In the genomic region with DNA sequence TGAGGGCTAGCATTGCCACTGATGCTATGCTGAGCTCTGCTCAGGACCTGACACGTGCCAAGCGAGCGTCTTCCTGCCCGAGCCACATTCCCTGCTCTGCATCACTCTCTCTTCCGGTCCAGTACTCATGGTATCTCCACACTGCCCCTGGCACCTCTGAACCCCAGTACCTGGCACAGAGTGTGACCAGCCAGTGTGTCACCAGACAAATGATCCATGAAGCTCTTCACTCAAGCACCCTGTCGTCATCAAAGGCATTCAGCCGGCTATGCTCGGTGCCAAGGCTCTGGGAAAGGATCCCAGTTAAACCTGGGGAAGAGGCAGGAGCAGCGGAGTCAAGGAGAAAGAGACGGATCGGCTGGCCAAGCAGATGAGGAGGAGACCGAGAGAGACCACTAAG, we compare ENCODE assay signal across 8 mouse cellular contexts. TPM values are rescaled to one million over a fixed set of nuclear protein-coding genes. Genes with fewer than 3 reads are reported as not detected.
A peak's percentile ranks its signal among the peaks of the same experiment; 100 is the strongest.
DNase-seq lines count a peak whose midpoint lies in the region; ATAC-seq lines count a peak whose summit lies in the region.
"Had no signal": no experiment of that assay in that cellular context is flagged by ENCODE, and none has a peak within 500 bp of the region (broad histone marks: within the 10 kb centered on the region; RNA-seq: fewer than 3 reads in every experiment).

No protein-coding gene starts in this region.

- no peaks in the 10 kb centered on the region for H3K9me3 ChIP-seq in midbrain, embryonic 12.5 days
- no peaks in the 10 kb centered on the region for H3K9me3 ChIP-seq in midbrain, embryonic 14.5 days (ENCODE audit: control insufficient read depth, low read length)

- H3K4me1 ChIP-seq in midbrain, embryonic 12.5 days: peaks cover 62% of the 10 kb centered on the region
- peaks cover 39% of the 10 kb centered on the region for H3K4me1 ChIP-seq in midbrain, embryonic 14.5 days (ENCODE audit: control insufficient read depth, insufficient read depth, low read length)

- H3K9ac ChIP-seq in midbrain, embryonic 12.5 days (replicated peaks): no peak overlapping the region
- H3K9ac ChIP-seq in midbrain, embryonic 14.5 days (replicated peaks; ENCODE audit: low read length): no peak overlapping the region

- ATAC-seq in midbrain, embryonic 12.5 days (ENCODE audit: low FRiP score, low read depth): no peak
- no peak for ATAC-seq in midbrain, embryonic 14.5 days (ENCODE audit: low FRiP score, low TSS enrichment)
- no peak for ATAC-seq in frontal cortex, adult (ENCODE audit: low TSS enrichment)

- intact Hi-C loops in left cerebral cortex, postnatal 25 days (cut with DNase I): no loop called here

- no peaks in the 10 kb centered on the region for H3K27me3 ChIP-seq in midbrain, embryonic 12.5 days
- H3K27me3 ChIP-seq in midbrain, embryonic 14.5 days (ENCODE audit: control insufficient read depth, insufficient read depth, low read length): no peaks in the 10 kb centered on the region

- H3K4me2 ChIP-seq in midbrain, embryonic 12.5 days (replicated peaks): no peak overlapping the region
- H3K4me2 ChIP-seq in midbrain, embryonic 14.5 days (ENCODE audit: low read length): no peak overlapping the region

- H3K27ac ChIP-seq in midbrain, embryonic 12.5 days (replicated peaks): peak overlapping the region; percentile 78
- H3K27ac ChIP-seq in midbrain, embryonic 14.5 days (replicated peaks; ENCODE audit: low read depth, low read length): no peak overlapping the region

- 89% methylated on average over 12 of the region's 12 CpGs for WGBS in midbrain, embryonic 12.5 days
- 84% methylated on average over 12 of the region's 12 CpGs for WGBS in midbrain, embryonic 14.5 days

- H3K4me3 ChIP-seq in midbrain, embryonic 12.5 days: no peak overlapping the region
- H3K4me3 ChIP-seq in midbrain, embryonic 14.5 days (replicated peaks; ENCODE audit: low read depth, low read length): no peak overlapping the region

- H3K36me3 ChIP-seq in midbrain, embryonic 12.5 days: peaks cover 6% of the 10 kb centered on the region; the same call in 1 of the 2 replicates
- no peaks in the 10 kb centered on the region for H3K36me3 ChIP-seq in midbrain, embryonic 14.5 days (ENCODE audit: control insufficient read depth, insufficient read depth, low read length)

- DNase-seq in midbrain, embryonic 14.5 days: no peak
- peak; percentile 95 for DNase-seq in cerebellum, adult 9-10 months
- DNase-seq in heart, postnatal 4 days: peak; percentile 64
- peak; percentile 44 for DNase-seq in lung, postnatal 10 days
- no peak for DNase-seq in left cerebral cortex, postnatal 25 days (ENCODE audit: low spot score in 2 of 2)
- DNase-seq: thymus, adult 18-20 months had no signal

RNA-seq across cellular contexts. Expression of a gene that starts 16.1 kb away (rescaled TPM):
- 16.6 and 17.0 TPM in 2 replicates for polyA plus RNA-seq in midbrain, embryonic 12.5 days (2016; fragmentation: Nextera tagmentation; extraction: Ambion mirVana)
- 25.7 and 76.6 TPM in 2 replicates for polyA plus RNA-seq in midbrain, embryonic 14.5 days (2014; fragmentation: Nextera tagmentation; extraction: Ambion mirVana)
- total RNA-seq in heart, postnatal 4 days (2021): 10 to 100 TPM; 11.2 to 15.2 TPM
- 10 to 100 TPM; 30.1 to 32.8 TPM for total RNA-seq in left cerebral cortex, postnatal 25 days (2021)

Comparison
In these comparisons a context has a peak if more than half of its experiments do, and no peak if none do; other contexts are left out.
1. DNase-seq: peak in cerebellum, adult 9-10 months (single experiment), heart, postnatal 4 days (single experiment) and lung, postnatal 10 days (single experiment); none in midbrain, embryonic 14.5 days (single experiment) and left cerebral cortex, postnatal 25 days (0 of 2).